Mouse (Mus musculus) CH12F3 (cell line): ENCODE results near the gene Arhgef6.

Source experiments
- in situ Hi-C: fragments of 300-500 bp; cut with MboI; formaldehyde crosslinking; loops from 2 replicates; pipeline ENCODE4 v1.14.3; 2020; ENCODE audit warnings: low sequenced_read_pairs

The Arhgef6 gene

GRCm38 (mm10) chrX:57198036-57198435, 140.5 kb downstream of the Arhgef6 start:
- in situ Hi-C loops, result no loop called here

- in situ Hi-C loops, result no loop called here
Observed at GRCm38 (mm10) chrX:57196319-57196718, 142.2 kb downstream of the Arhgef6 start.

GRCm38 (mm10) chrX:57189335-57189734, 149.2 kb downstream of the Arhgef6 start:
- in situ Hi-C loops, result no loop called here

DNA sequence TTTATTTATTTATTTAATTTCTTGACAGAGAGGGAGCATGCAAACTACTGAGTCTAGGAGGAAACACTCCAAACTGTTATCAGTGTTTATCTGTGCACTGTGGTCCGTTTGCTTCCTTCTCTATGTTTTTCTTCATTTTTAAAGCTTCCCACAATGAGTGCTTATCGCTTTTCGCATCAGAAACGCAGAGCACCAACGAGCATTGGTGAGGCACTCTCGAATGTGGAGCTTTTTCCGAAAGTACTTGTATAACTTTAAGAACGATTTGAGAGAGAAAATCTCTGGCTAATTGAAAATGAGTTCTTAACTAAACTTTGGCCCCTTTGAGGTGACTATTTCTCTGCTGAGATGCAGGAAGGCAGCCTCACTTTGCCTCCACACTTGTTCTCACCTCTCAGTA, 151.2 kb downstream of the Arhgef6 start:
- in situ Hi-C loops, result no loop called here

DNA sequence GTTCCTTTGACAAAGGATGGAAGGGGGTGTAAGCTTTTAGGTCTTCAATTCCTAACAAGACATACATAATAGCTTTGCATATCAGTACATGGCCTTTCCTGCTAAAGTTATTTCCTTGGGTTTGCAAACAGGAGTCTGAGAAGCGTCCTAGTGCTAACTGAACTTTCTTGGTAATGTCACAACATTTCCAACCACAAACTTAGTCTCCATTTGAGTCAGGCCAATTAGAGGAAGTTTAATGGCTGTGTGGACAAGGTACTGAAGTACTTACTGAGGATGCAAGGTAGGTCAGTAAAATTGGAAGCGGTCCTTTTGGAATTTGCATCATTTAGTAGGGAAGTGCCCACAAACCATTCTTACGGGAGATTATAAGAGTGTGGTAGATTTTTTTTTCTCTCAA, 155.2 kb downstream of the Arhgef6 start:
- in situ Hi-C loops, result no loop called here

DNA sequence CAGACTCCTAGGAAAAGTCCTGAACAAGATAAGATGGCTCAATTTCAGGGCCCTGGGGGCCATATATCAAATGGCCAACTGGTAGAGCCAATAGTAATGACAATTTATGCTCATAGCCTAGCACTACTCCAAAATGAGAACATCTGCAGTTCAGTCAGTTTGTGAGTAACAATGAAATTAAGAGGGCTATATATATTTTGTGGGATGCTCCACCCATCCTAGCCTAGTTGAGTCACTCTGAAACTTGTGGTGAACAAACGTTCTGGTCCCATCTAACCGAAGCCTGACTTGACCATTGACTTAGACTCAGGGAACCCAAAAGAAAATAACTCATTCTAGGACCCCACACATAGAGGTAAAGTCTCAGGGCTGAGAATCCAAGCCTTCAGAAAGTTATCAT, 156.1 kb downstream of the Arhgef6 start:
- in situ Hi-C loops, result no loop called here
